Mouse (Mus musculus) thymus, postnatal 36 days (tissue): ENCODE results near the gene Ttc25.

Experiments used
- DNase-seq, 2 experiments: peaks; one replicate each; pipeline ENCODE4 v3.0.0; 2022; ENCODE audit warnings: mixed read lengths in 2 of 2

Ttc25 gene

DNA sequence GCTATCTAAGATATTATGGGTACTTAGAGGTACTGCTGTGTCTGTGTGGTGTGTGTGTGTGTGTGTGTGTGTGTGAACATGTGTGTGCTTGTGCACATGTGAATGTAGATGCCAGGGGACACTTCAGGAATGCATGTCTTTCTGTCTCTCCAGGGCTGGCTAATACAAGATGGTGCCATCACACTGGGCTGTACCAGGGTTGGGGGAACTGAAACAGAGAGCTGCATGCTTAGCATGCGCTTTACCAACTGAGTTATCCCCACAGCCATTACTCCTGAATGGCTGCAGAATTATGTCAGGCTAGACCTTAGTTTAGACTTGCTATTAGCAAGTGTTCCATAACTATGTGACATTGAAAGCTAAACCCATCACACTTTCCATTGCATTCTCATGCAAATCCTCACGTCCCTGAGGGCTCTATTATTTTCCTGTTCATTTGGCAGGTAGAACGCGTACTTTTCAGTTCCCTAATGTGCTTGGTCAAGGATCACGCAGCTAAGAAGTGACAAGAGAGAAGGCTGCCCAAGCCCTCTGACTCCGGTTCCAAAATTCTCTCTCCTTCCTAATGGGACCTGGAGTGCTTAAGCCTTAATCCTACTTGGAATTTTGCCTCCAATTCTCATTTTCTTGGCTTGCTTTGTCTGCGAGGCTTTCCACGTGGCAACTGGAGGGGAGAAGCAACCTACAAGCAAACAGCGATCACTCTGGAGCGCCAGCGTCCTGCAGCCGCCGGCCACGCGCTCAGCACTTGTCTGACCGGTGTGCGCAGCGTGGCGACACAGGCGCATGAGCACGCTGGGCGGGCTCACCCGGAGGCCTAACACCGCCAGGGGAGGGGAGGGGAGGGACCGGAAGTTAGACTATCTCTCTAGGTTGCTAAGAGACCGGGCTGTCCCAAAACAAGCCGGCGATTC is at the start of gene Ttc25:
Gene Ttc25 (plus strand): TSS at position 776 of the 914 bp plus-strand sequence.
- peak; percentile 73 to 74 for DNase-seq

DNA sequence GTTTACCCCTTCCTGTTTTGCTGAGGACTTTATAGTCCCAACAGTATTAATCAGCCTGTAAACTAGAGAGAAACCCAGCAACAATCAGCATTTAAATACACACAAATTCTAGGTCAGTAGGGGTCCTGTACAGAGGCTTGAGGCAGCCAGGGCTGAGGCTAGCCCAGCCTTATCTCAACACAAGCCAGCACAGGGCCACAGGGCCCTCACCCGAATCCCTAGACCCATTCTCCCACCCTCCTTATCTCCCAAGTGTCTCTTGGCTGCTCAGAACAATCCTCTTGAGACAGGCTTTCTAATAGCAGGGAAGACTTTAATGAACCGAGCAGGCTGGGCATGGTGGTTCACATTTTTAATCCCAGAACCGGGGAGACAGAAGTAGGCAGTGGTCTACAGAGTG is 45.2 kb upstream of the Ttc25 start:
- DNase-seq = no peak

DNA sequence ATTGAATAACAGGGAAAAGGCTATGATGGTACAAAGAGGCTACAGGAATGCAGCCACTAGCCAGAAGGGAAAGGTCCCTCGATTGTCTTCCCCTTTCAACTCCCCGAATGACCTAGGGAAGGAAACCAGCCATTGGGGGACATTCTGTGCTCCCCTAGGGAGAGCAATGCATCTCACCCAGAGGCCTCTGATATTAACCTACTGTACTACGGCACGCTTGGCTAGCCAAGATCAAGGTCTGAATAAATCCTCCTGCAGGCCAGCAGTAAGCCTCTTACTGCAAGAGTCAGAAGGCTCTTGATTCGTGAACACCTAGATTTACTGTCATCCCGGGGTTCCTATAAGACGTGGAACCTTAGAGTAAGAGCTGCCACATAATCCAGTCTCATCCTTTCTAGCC is 44.8 kb upstream of the Ttc25 start:
- no peak for DNase-seq

GRCm38 (mm10) chr11:100501321-100501720 is 44.1 kb upstream of the Ttc25 start:
- DNase-seq = no peak

- no peak for DNase-seq
These were observed 40.3 kb upstream of the Ttc25 start for GRCm38 (mm10) chr11:100504990-100505660.

DNA sequence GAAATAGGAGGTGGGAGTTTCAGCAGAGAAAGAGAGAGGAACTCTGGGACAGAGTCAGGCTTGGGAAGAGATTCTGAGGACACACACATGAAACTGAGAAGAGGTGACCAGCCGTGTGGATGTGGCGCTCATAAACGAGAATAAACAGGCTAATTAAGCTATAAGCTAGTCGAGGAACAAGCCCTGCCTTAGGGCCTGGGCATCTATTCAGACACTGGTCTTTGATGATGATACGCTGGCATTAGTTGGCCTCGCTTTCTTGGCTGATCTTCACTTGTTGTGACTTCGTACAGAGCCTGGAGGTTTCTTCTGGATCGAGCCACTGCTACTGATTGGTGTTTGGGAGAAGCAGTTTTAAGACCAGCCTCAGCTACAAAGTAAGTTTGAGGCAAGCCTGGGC is 39.4 kb upstream of the Ttc25 start:
- no peak for DNase-seq

- no peak for DNase-seq
These were observed 34.9 kb upstream of the Ttc25 start for GRCm38 (mm10) chr11:100510556-100510955.

GRCm38 (mm10) chr11:100512384-100512783 is 33.0 kb upstream of the Ttc25 start:
- no peak for DNase-seq

- no peak for DNase-seq
These were observed 31.7 kb upstream of the Ttc25 start for GRCm38 (mm10) chr11:100513716-100514115.

DNA sequence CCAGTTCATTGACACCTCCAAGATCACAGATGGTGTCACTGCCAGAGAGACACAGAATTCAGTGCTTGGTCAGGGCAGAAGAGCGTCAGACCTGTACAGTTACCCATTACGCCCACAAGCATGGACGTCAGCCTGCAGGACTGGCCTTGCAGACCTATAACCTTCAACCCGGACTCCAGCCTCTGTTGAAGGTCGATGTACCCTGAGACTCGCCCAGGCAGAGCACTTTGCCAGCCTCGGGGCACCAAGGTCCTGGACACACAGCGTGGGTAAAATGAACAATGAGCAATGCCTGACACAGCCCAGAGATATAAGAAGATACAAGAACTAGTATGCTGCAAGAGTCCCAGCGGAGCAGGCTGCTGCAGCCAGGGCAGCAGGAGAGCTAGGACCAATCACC is 30.3 kb upstream of the Ttc25 start:
- DNase-seq = no peak

DNA sequence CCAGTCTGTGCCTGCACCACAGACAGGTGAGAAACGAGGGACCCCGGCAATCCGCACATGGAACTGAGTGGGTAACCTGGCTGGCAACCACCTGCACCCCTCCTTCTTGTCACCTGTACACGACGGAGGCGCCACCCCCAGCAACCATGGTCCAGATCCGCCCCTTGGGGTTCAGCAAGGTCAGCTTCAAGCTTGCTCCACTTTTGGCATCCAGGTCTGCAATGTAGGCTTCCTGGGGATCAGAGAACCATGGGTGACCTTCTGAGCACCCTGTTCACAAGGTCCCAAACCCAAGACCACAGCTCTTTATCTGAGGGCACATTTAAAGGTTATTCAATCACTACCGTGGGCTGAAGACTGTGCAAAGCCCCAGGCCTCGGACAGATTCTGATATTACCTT is 29.6 kb upstream of the Ttc25 start:
- DNase-seq = no peak

DNA sequence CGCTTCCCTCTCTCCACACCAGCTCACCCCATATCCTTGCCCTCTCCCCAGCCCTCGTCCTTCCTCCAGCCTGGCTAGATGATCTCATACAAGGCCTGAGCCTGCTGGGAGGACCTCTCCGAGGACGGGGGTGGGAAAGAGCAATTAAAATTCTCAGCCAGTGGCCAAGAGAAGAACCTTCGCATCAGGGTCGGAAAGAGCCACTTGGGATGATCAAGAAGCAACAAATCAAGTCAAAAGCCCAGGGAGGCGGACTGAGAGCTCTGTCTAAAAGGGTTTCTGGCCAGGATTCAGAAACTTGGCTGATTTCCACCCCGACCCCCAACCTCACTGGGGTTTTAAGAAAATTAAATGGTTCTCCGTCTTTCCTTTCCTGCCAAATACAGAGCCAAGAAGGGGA is 29.1 kb upstream of the Ttc25 start:
- no peak for DNase-seq

DNA sequence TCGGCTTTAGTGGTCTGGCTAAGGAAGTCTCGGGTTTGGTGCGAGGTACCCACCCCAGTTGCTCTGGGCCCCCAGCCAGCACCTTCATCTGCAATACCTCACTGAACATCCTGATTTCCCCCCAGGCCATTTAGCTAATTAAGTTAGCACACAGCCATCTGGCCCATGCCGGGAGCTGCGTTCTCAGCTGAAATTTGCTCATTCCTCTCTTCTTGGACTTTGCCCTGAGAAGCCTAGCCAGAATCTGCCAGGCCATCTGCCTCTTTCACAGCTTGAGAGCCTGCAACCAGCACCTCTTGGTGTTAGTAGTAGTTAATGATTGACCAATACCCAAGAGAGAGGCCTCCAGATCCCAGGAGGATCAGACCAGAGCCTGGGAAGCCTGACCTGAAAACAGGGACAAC is 27.2 kb upstream of the Ttc25 start:
- no peak for DNase-seq

DNA sequence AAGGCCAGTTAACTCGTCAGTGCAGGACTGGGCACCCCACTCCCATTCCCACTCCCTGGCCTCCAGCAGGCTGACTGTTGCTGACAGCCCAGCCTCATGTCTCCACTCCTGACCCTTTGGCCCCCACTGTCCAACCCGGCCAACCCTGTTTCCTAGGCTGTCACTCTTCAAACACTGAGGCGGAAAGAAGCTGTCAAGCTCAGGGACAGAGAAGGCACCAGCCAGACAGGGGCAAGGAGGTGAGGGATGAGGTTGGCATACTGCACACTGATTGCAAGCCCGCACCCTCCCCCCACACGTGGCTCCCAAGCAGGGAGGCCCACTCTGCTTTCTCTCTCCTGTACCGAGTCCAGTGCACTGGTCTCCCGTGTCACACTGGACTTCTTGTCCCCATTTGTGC is 26.2 kb upstream of the Ttc25 start:
- no peak for DNase-seq

DNA sequence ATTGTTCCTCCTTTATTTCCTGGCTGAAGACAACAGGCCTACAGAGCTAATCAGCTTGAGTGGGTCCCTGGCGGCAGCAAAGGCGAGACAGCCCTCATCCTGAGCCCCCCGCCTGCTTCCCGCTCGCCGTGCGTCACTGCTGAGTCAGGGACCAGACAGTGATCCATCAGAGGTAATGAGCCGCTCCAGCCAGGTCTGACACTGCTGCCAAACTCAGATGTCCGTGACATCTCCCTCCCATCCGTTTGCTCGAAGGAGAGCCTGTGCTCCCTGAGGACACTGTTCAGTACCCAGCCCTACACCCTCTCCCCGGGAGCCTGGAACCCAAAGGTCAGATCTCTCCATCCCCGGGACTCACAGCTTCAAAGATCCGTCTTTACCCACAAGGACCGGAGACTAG is 24.6 kb upstream of the Ttc25 start:
- DNase-seq = no peak

DNA sequence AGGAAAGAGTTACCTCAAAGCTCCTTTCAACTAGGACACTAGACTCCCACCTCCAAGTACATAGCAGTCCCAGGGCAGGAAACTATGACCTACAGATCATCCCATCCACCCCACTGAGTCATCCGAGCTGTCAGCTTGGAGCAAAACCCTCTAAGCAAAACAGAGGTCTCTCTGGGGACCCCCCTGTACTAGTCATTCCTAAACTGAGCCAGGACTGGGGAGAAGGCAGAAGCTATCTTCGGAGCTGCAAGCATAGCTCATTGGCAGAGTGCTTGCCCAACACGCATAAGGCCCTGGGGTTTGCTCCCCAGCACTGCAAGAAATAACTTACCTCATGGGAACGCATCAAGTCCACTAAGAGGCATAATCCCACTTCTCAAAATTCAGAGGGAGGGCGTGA is 21.0 kb upstream of the Ttc25 start:
- no peak for DNase-seq

- no peak for DNase-seq
These were observed 20.3 kb upstream of the Ttc25 start for GRCm38 (mm10) chr11:100524987-100525630.

- no peak for DNase-seq
These were observed 19.2 kb upstream of the Ttc25 start for GRCm38 (mm10) chr11:100526052-100526816.

DNA sequence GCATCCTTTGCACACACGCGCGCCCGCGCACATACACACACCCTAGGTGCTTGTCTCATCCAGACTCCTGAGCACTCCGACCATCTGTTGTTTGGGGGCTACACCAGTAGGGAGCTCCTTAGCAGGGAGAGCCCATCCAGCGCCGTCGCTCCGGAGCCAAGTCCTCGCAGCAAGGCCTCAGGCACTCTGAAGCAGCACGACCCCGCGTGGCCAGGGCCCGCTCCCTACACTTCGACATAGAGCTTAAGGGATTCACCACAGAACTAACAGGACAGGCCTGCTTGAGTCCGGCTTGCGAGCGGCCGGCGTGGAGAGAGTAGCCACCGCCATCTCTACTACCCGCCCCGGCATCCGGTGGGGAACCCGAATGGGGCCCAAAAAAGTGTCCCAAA is 18.3 kb upstream of the Ttc25 start:
- peak; percentile 65 to 73 for DNase-seq

DNA sequence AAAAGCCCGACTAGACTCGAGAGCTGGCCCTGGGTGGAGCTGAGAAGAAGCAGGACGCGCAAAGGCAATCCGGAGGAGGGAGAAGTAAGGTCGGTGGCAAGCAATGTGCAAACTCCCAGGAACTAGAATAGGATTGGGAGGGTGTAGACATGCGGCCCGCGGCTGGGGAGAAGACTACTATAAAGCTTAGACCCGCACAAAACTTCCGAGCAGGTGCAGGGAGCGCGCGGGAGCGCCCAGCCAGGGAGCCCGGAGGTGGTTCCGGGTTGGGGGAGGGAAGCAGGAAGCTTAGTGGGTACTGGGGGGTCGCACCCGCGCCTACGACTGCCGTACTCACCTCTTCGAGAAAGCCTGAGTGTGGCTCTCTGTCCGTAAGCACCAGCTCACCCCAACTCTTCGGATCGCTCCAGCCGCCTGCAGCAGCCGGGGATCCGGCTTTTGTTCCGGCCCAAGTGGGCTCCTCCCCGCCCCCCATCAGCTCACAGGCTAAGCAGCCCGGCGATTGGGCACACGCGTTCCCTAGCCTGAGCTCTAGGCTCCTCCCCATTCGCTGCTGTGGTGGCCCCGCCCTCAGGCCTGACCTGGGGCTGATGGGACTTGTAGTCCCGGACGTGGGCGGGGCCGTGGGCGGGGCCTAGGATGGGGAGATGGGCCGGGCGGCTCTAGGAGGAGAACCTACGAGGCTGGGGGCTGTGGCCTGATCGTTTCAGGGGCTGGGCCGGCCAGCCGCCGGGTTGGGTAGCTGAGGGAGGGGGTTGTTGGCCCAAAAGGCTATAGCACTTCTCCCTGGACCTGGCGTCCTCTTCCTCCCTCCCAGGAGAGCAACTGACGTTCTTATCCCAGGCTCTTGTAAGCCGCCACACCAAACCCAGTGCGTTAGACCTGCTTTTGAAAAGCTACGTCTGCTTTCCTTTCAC is 17.7 kb upstream of the Ttc25 start, which contains the start of gene Acly:
Gene Acly (minus strand): TSS at position 543 of the 917 bp plus-strand sequence.
- DNase-seq = peak; percentile 99

- DNase-seq = no peak
These were observed 16.8 kb upstream of the Ttc25 start for GRCm38 (mm10) chr11:100528375-100529165.
